Mouse (Mus musculus): ENCODE measurements at regions not wholly inside any gene's neighbourhood (a gene's known extent, or its start where the extent isn't known, plus 50 kb on each side); places are given as distances from the start of the nearest gene placed in this dataset.

DNA sequence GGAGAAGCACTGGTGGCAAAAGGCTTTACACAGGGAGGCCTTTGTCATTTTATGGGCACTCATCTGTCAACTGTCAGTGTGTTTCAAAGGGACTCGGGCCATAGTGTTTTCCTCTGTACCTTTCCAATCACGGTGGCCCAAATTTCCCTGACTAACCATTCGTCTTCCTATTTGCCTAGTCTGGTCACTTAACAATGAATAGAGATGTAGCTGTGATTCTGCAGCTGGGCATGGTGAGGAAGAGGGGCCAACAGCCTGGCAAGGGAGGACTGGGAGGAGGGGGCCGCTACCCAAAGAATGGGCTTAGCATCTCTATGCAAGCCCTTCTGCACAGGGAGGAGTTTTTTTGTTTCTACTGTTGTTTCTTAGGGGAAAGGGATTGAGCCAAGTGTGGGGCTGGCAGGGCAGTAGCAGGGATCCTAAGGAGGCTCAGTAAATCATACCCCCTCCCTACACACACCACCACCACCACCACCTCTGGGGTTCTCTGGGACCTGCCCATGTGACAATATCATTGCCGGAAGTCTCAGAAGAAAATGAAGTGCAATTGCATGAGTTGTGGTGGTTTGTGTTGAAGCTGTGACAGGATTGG lies 367.2 kb downstream of the Nkx6-1 start:
- no peak for DNase-seq (ENCODE audit: low spot score in 2 of 2)

GRCm38 (mm10) chr5:101295941-101296340 lies 368.9 kb downstream of the Nkx6-1 start:
- no peak for DNase-seq (ENCODE audit: low spot score in 2 of 2)

DNA sequence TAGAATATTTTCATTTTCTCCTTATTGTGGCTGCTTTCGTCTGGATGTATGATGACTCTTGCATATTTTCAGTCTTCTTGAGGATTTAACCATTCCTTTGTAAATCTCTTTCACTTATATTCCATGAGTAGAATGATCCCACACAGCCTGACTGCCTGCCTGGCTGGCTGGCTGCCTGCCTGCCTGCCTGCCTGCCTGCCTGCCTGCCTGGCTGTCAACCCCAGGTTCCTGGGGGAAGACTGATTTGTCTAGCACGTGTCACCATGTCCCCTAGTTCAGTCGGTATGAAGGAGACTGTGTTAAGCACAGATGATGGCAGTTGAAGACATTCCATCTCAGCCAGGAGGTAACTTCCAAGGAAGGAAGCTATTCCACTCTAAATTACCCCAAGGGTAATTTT lies 370.8 kb downstream of the Nkx6-1 start:
- DNase-seq (ENCODE audit: low spot score in 2 of 2): no peak

DNA sequence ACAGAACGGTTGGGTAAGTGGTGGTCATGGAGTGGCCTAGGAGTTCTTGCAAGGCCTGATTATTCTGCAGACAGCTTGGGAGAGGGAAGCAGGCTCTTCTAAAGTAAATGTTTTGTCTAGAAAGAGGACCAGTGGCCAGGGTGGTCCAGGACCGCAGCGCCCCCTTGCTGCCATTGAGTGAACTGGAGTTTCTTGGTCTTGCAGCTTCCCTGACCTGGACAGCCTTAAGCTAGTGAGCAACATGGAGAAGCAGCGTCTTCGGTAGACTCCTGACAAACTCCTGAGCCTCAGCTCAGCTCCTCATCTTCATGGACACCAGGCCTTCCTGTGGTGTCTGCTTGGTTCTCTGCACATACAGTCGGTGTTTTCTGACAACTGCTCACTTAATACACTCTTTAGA lies 376.4 kb downstream of the Nkx6-1 start:
- DNase-seq (ENCODE audit: low spot score in 2 of 2): peak in 1 of 2 experiments; percentile 12

DNA sequence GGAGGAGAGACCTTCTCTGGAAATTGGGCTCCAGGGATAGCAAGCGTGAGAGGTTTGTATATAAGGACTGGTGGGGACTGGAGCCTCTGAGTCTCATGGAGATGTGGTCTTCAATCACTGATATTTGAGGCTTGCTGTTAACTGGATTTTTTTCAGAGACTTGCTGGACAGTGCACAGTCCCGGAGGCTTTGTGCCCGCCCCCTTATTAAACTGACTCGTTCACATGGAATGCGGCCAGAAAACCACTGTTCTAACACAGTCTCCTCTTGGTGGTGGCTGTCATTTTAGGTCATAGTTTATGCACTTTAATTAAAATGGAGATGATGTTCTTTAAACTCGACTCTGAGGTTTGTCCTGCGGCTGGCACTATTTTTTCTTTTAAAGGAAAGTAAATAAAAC lies 378.9 kb downstream of the Nkx6-1 start:
- DNase-seq (ENCODE audit: low spot score in 2 of 2): no peak

GRCm38 (mm10) chr5:101250474-101250873 lies 405.0 kb downstream of the Gpat3 start:
- DNase-seq (ENCODE audit: low spot score in 2 of 2): no peak

DNA sequence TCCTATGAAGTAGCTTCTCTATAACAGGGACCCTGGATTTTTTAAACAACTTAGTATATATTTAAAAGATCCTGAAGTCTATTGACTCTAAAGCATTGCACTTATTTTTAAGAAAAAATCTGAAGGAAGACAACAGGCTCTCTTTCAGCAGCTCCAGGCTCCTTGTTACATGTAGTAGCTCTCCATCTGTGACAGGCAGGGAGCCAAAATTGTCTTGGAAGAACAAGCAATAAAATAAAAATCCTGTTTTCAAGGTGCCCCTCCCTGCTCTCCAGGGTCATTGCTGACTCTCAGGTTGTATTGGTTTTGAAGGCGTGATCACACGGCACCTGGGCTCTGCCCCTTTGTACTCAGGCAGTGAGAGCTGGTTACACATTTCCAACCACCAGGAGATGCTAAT lies 397.1 kb downstream of the Gpat3 start:
- DNase-seq (ENCODE audit: low spot score in 2 of 2): peak in 1 of 2 experiments; percentile 18

GRCm38 (mm10) chr5:101239298-101240118 lies 394.0 kb downstream of the Gpat3 start:
- DNase-seq (ENCODE audit: low spot score in 2 of 2): no peak

DNA sequence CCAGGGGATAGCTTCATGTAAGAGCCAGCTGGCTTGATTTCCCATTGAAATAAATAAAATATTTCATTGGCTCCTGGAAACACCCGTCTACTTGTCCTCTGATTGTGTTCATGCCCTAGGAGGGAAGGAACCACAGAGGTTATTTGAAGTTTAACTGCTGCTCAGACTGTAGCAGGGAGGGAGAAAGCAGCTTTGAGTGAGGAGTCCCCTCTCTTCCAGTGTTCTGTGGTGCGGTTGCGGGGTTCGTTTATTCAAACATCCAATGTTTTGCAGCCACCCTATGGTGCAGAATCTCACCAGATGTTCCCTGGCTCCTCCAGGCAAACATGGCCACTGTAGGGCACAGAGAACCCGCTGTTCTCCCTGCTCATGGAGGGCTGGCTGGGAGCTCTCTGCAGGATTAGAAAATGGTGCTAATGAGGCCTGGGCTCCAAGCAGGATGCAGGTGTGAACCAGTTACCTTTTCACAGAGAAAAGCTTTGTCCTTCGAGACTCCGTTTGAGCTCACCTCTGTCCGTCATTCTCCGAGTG lies 390.7 kb downstream of the Gpat3 start:
- DNase-seq (ENCODE audit: low spot score in 2 of 2): no peak

DNA sequence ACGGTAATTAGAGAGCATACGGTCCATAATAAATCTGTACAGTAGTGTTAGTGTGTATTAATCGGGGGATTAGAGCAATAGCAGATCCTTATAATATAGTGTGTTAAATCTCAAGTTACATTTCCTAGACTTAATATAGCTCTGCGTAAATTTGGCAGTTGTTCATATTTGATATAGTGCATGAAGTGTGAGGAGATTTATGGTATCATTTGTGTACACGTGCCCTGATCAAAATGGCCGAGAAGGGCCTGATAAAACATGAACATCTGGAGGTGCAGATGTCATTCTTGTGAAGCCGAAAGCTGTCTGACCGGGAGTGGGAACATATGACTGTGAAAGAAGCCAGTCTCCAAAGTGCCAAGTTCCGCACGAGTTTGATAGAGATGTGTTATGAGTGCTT lies 376.9 kb downstream of the Gpat3 start:
- no peak for DNase-seq (ENCODE audit: low spot score in 2 of 2)

DNA sequence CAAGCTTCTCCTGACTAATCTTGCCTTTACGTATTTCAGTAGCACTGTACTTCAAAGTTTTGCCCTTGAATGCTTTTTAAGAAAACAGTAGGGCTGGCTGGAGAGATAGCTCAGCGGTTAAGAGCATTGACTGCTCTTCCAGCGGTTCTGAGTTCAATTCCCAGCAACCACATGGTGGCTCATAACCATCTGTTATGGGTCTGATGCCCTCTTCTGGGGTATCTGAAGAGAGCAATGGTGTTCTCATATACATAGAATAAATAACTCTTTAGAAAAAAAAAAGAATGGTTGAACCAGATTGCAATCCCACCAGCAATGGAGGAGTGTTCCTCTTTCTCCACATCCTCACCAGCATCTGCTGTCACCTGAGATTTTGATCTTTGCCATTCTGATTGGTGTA lies 372.6 kb downstream of the Gpat3 start:
- DNase-seq (ENCODE audit: low spot score in 2 of 2): no peak

DNA sequence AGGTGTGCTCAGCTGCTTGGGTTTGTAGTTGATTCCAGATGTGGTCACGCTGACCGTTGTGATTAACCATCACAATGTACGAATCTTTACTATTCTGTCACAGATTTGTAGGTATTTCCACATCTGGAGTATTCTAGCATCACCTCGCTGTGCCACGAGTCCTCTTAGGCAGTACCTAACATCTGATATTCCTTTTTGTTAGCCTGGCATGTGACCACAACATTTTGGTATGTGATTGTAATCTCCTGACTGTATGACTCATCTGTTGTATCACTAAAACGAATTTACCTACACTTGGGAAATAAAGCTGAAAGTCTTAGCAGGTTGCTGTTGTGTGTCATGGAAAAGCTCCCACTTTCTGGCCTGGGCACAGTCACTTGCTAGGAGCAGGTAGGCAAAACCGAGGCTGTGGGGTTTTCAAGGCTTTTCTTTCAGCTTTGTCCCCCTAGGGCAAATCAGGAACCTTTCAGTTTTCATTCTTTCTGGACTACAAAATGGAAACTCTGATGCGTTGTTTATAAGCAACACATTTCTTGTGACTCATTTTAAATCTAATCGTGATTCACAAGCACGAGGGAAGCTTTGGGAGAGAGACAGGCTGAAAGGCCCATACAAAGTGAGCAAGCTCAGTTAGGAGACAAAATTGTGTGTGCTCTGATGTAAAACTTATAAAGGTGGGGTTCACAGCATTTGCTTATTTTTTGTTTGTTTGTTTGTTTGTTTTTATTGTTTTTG lies 371.5 kb downstream of the Gpat3 start:
- DNase-seq (ENCODE audit: low spot score in 2 of 2): no peak

DNA sequence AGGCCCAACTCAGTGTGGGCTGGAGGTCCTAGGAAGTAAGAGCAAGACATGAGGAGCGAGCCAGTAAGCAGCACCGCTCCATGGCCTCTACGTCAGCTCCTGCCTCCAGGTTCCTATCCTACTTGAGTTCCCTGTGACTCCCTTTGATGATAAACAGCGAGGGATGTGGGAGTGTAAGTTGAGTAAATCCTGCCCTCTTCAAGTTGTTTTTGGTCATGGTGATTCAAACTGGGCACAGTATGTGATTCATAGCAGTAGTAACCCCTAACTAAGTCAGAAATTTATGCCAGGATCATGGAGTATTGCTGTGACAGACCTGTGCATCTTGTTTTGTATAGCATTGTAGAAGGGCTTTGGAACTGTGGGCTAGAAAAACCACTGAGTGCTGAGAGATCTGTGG lies 366.5 kb downstream of the Gpat3 start:
- no peak for DNase-seq (ENCODE audit: low spot score in 2 of 2)

GRCm38 (mm10) chr5:101208150-101208549 lies 362.6 kb downstream of the Gpat3 start:
- DNase-seq (ENCODE audit: low spot score in 2 of 2): no peak

GRCm38 (mm10) chr5:101195501-101195900 lies 350.0 kb downstream of the Gpat3 start:
- DNase-seq (ENCODE audit: low spot score in 2 of 2): no peak

DNA sequence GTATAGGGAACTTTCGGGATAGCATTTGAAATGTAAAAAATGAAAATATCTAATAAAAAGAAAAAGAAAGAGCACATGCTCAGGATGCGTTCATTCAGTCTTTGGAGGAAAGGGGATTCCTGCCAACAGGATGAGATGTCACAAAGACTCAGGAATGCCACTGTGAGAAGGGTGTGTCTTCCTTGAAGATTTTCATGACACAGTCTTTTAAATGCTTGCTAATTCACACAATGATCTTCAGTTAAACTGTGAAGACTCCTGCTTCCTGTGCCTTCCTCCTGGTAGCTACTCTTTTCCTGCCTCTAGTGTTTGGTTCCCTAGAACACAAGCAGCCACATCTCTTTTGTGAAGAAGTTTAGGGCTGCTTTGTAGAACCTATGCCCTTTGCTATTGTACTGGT lies 345.5 kb downstream of the Gpat3 start:
- DNase-seq (ENCODE audit: low spot score in 2 of 2): no peak

DNA sequence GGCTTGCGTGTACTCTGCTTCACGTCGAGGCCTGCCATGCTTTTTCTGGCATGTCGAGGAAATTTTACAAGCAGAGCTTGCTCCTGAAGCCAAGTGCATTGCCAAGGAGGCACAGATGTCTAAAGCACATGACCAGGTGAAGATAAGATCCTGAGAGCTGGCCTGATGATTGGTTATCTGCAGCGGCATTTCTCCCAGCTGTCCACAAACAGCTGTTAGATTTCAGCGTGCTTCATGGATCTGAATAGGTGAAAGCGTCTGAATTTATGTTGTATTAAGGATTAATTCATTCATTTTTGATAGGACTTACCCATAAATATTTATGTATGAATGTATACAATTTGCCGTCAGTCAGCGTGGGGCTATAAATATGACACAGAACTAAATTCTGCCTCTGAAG lies 327.7 kb downstream of the Gpat3 start:
- no peak for DNase-seq (ENCODE audit: low spot score in 2 of 2)

DNA sequence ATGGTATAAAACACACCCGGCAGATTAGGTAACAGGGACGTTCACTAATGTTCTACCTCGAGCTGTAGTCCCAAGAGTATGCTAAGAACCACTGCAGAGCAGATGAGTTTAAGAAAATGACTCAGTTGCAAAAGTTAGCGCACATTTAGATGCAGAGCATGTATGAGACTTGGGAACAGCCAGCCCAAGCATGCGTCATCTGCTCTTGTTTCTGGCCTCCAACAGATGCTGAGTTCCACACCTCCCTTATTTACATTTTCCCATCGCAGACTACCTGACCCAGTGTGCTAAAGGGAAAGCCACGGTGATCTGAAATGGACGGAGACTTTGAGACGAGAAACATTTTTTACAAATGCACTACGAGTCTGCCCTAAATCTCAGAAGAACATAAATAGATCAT lies 327.3 kb downstream of the Gpat3 start:
- DNase-seq (ENCODE audit: low spot score in 2 of 2): peak in 1 of 2 experiments; percentile 36

- DNase-seq (ENCODE audit: low spot score in 2 of 2): no peak
These were observed 323.6 kb downstream of the Gpat3 start for GRCm38 (mm10) chr5:101169074-101169473.

GRCm38 (mm10) chr5:101163624-101164213 lies 318.2 kb downstream of the Gpat3 start:
- DNase-seq (ENCODE audit: low spot score in 2 of 2): no peak

GRCm38 (mm10) chr5:101163112-101163511 lies 317.6 kb downstream of the Gpat3 start:
- no peak for DNase-seq (ENCODE audit: low spot score in 2 of 2)

DNA sequence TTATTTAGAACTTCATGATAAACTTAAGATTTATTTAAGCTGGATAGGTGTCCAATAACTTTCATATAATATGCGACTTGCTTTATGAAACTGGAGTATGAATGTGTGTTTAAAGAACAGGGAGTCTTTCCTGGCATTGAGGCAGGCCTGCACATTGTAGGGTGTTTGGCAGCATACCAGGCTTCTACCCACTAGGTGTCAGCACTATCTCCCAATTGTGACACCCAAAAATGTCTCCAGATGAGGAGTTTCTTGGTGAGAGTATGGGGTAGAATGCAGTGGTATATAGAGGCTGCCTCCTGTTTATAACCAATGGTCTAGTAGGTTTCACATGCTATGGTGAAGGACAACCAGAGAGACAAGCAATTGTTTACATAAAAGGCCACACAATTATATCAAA lies 311.9 kb downstream of the Gpat3 start:
- no peak for DNase-seq (ENCODE audit: low spot score in 2 of 2)

Measured in left cerebral cortex, adult 8-10 months (tissue).